Mouse (Mus musculus): ENCODE measurements around the gene Pacrg. TPM values are rescaled to one million over a fixed set of nuclear protein-coding genes. Genes with fewer than 3 reads are reported as not detected.

The Pacrg gene
- total RNA-seq, 1 experiment from 2014 or later, result not detected

GRCm38 (mm10) chr17:10501439-10501838, 338.7 kb downstream of the Pacrg start:
- no peak for ATAC-seq (replicated peaks; ENCODE audit: low read depth, poor library complexity, severe bottlenecking)

- ATAC-seq (replicated peaks; ENCODE audit: low read depth, poor library complexity, severe bottlenecking), result peak; percentile 71
Observed at GRCm38 (mm10) chr17:10500795-10501432, 339.2 kb downstream of the Pacrg start.

- no peak for ATAC-seq (replicated peaks; ENCODE audit: low read depth, poor library complexity, severe bottlenecking)
Observed at GRCm38 (mm10) chr17:10498935-10499655, 341.0 kb downstream of the Pacrg start.

- ATAC-seq (replicated peaks; ENCODE audit: low read depth, poor library complexity, severe bottlenecking), result no peak
Observed at GRCm38 (mm10) chr17:10497781-10498420, 342.2 kb downstream of the Pacrg start.

GRCm38 (mm10) chr17:10496066-10496465, 344.0 kb downstream of the Pacrg start:
- no peak for ATAC-seq (replicated peaks; ENCODE audit: low read depth, poor library complexity, severe bottlenecking)

GRCm38 (mm10) chr17:10495588-10495987, 344.5 kb downstream of the Pacrg start:
- no peak for ATAC-seq (replicated peaks; ENCODE audit: low read depth, poor library complexity, severe bottlenecking)

- ATAC-seq (replicated peaks; ENCODE audit: low read depth, poor library complexity, severe bottlenecking), result no peak
Observed at GRCm38 (mm10) chr17:10493124-10493523, 347.0 kb downstream of the Pacrg start.

- ATAC-seq (replicated peaks; ENCODE audit: low read depth, poor library complexity, severe bottlenecking), result no peak
Observed at GRCm38 (mm10) chr17:10490374-10491169, 349.5 kb downstream of the Pacrg start.

GRCm38 (mm10) chr17:10488873-10489272, 351.2 kb downstream of the Pacrg start:
- ATAC-seq (replicated peaks; ENCODE audit: low read depth, poor library complexity, severe bottlenecking), result no peak

- no peak for ATAC-seq (replicated peaks; ENCODE audit: low read depth, poor library complexity, severe bottlenecking)
Observed at GRCm38 (mm10) chr17:10483945-10484546, 356.1 kb downstream of the Pacrg start.

GRCm38 (mm10) chr17:10481081-10481480, 359.0 kb downstream of the Pacrg start:
- no peak for ATAC-seq (replicated peaks; ENCODE audit: low read depth, poor library complexity, severe bottlenecking)

GRCm38 (mm10) chr17:10479020-10479707, 360.9 kb downstream of the Pacrg start:
- no peak for ATAC-seq (replicated peaks; ENCODE audit: low read depth, poor library complexity, severe bottlenecking)

GRCm38 (mm10) chr17:10478377-10478776, 361.7 kb downstream of the Pacrg start:
- ATAC-seq (replicated peaks; ENCODE audit: low read depth, poor library complexity, severe bottlenecking), result no peak

- ATAC-seq (replicated peaks; ENCODE audit: low read depth, poor library complexity, severe bottlenecking), result no peak
Observed at GRCm38 (mm10) chr17:10476807-10477206, 363.3 kb downstream of the Pacrg start.

- no peak for ATAC-seq (replicated peaks; ENCODE audit: low read depth, poor library complexity, severe bottlenecking)
Observed at GRCm38 (mm10) chr17:10474972-10475371, 365.1 kb downstream of the Pacrg start.

- ATAC-seq (replicated peaks; ENCODE audit: low read depth, poor library complexity, severe bottlenecking), result no peak
Observed at GRCm38 (mm10) chr17:10473826-10474384, 366.2 kb downstream of the Pacrg start.

GRCm38 (mm10) chr17:10473175-10473574, 366.9 kb downstream of the Pacrg start:
- ATAC-seq (replicated peaks; ENCODE audit: low read depth, poor library complexity, severe bottlenecking), result no peak

GRCm38 (mm10) chr17:10469874-10470568, 370.1 kb downstream of the Pacrg start:
- no peak for ATAC-seq (replicated peaks; ENCODE audit: low read depth, poor library complexity, severe bottlenecking)

- no peak for ATAC-seq (replicated peaks; ENCODE audit: low read depth, poor library complexity, severe bottlenecking)
Observed at GRCm38 (mm10) chr17:10467102-10467501, 373.0 kb downstream of the Pacrg start.
